Mouse (Mus musculus) cerebellum, adult 8-10 months (tissue): ENCODE data around the gene Prkg1.

ENCODE experiments used
- DNase-seq: peaks from one replicate; pipeline ENCODE4 v3.0.0; 2022

Prkg1 gene

GRCm38 (mm10) chr19:31011528-31012133 is 753.2 kb downstream of the Prkg1 start:
- DNase-seq, result no peak

GRCm38 (mm10) chr19:30998572-30998971 is 766.3 kb downstream of the Prkg1 start:
- no peak for DNase-seq

- DNase-seq, result no peak
Observed at GRCm38 (mm10) chr19:30990390-30990789, 774.4 kb downstream of the Prkg1 start.

GRCm38 (mm10) chr19:30982436-30982835 is 782.4 kb downstream of the Prkg1 start:
- DNase-seq, result no peak

- no peak for DNase-seq
Observed at GRCm38 (mm10) chr19:30978096-30978495, 786.7 kb downstream of the Prkg1 start.

GRCm38 (mm10) chr19:30950610-30951009 is 814.2 kb downstream of the Prkg1 start:
- DNase-seq, result no peak

- no peak for DNase-seq
Observed at GRCm38 (mm10) chr19:30948202-30948601, 816.6 kb downstream of the Prkg1 start.

GRCm38 (mm10) chr19:30942369-30942992 is 822.4 kb downstream of the Prkg1 start:
- no peak for DNase-seq

- no peak for DNase-seq
Observed at GRCm38 (mm10) chr19:30938058-30938457, 826.8 kb downstream of the Prkg1 start.

GRCm38 (mm10) chr19:30931469-30932192 is 833.2 kb downstream of the Prkg1 start:
- DNase-seq, result no peak

- no peak for DNase-seq
Observed at GRCm38 (mm10) chr19:30924032-30924431, 840.8 kb downstream of the Prkg1 start.

GRCm38 (mm10) chr19:30902290-30902689 is 862.5 kb downstream of the Prkg1 start:
- no peak for DNase-seq

- no peak for DNase-seq
Observed at GRCm38 (mm10) chr19:30901025-30901424, 863.8 kb downstream of the Prkg1 start.

- DNase-seq, result no peak
Observed at GRCm38 (mm10) chr19:30890377-30890776, 874.5 kb downstream of the Prkg1 start.

GRCm38 (mm10) chr19:30889851-30890250 is 875.0 kb downstream of the Prkg1 start:
- no peak for DNase-seq

- DNase-seq, result no peak
Observed at GRCm38 (mm10) chr19:30861441-30861840, 903.4 kb downstream of the Prkg1 start.

- no peak for DNase-seq
Observed at GRCm38 (mm10) chr19:30851023-30851422, 913.8 kb downstream of the Prkg1 start.

- DNase-seq, result no peak
Observed at GRCm38 (mm10) chr19:30844916-30845315, 919.9 kb downstream of the Prkg1 start.

- DNase-seq, result no peak
Observed at GRCm38 (mm10) chr19:30843637-30844036, 921.2 kb downstream of the Prkg1 start.

GRCm38 (mm10) chr19:30843052-30843564 is 921.7 kb downstream of the Prkg1 start:
- DNase-seq, result no peak

- no peak for DNase-seq
Observed at GRCm38 (mm10) chr19:30842640-30843039, 922.2 kb downstream of the Prkg1 start.

- no peak for DNase-seq
Observed at GRCm38 (mm10) chr19:30833045-30833651, 931.7 kb downstream of the Prkg1 start.

- no peak for DNase-seq
Observed at GRCm38 (mm10) chr19:30829231-30829775, 935.5 kb downstream of the Prkg1 start.
